Mouse (Mus musculus): ENCODE data around the gene Gm11639. TPM values are rescaled to one million over a fixed set of nuclear protein-coding genes. Genes with fewer than 3 reads are reported as not detected.

Gm11639 gene
- polyA plus RNA-seq, 1 experiment from 2014 or later, result not detected

DNA sequence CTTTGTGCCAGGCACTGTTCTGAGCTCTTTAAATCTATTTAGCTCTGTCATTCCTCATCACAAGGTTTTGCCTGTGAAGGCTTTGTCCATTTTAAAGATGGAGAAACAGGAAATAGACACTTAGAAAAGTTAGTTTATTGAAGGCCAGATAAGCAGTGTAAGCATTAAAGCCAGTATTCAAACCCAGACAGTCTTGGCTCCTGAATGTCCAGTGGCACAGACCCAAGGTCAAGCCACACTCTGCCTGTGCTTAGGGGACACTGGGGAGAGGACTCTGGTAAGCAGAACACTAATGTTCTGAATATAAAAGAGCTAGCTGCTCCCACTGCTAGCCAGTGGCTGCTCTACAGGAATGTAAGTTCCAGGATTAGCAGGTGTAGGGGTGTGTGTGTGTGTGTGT is 21.1 kb upstream of the Gm11639 start:
- H3K9ac ChIP-seq (ENCODE audit: low read length), result no peak overlapping the region
- no peaks in the 10 kb centered on the region for H3K4me1 ChIP-seq (ENCODE audit: control insufficient read depth, insufficient read depth, low read length)
- H3K27ac ChIP-seq (ENCODE audit: low read depth, low read length), result no peak overlapping the region
- no peak overlapping the region for H3K4me2 ChIP-seq (ENCODE audit: low read depth)
- no peaks in the 10 kb centered on the region for H3K9me3 ChIP-seq (ENCODE audit: control insufficient read depth, low read length)
- no peak overlapping the region for H3K4me3 ChIP-seq (ENCODE audit: low read depth, low read length)
- H3K36me3 ChIP-seq (ENCODE audit: control insufficient read depth, insufficient read depth, low read length), result no peaks in the 10 kb centered on the region
- ATAC-seq (ENCODE audit: insufficient read depth, low FRiP score, low TSS enrichment) (no peak), DNase-seq (ENCODE audit: low spot score) (no peak)
- no peaks in the 10 kb centered on the region for H3K27me3 ChIP-seq (ENCODE audit: control insufficient read depth, insufficient read depth, low read length)

DNA sequence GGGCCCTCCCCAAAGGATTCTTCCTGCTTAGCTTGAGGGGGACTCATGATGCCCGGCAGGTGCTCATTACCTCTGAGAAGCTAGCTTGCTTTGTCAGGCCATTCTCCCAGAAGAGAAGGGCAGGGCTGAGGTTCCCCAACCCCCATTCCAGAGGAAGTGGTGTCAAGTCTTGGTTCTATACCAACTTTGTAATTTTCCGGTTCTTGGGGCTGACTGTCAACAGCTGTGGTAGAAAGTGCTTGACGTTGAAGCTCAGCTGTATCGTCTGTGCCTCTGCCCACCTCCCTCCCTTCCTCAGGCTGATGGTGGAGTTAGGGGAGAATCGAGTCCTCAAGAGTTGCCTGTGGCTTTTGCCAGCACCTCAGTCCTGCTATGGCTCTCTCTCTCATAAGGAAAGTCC is 18.1 kb upstream of the Gm11639 start:
- H3K4me2 ChIP-seq (ENCODE audit: low read depth), result no peak overlapping the region
- 75% methylated on average over 5 of the region's 5 CpGs for whole genome bisulfite sequencing
- no peak overlapping the region for H3K27ac ChIP-seq (ENCODE audit: low read depth, low read length)
- H3K27me3 ChIP-seq (ENCODE audit: control insufficient read depth, insufficient read depth, low read length), result no peaks in the 10 kb centered on the region
- ATAC-seq (ENCODE audit: insufficient read depth, low FRiP score, low TSS enrichment) (no peak), DNase-seq (ENCODE audit: low spot score) (no peak)
- H3K4me1 ChIP-seq (ENCODE audit: control insufficient read depth, insufficient read depth, low read length), result no peaks in the 10 kb centered on the region
- no peaks in the 10 kb centered on the region for H3K9me3 ChIP-seq (ENCODE audit: control insufficient read depth, low read length)
- no peak overlapping the region for H3K9ac ChIP-seq (ENCODE audit: low read length)
- H3K4me3 ChIP-seq (ENCODE audit: low read depth, low read length), result no peak overlapping the region
- H3K36me3 ChIP-seq (ENCODE audit: control insufficient read depth, insufficient read depth, low read length), result no peaks in the 10 kb centered on the region

DNA sequence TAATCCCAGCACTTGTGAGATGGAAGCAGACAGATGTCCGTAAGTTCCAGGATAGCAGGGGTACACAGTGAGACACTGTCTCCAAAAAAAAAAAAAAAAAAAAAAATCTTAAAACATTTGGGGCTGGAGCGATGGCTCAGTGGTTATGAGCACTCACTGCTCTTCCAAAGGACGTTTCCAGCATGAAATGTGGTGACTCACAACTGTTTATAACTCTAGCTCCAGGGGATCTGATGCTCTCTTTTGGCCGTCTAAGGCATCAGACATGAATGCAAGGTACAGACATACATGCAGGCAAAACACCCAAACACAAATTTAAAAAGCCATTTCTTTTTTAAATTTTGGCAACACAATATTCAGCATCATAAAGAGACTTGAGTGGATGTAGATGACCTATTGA is 12.1 kb upstream of the Gm11639 start:
- WGBS, result 70% methylated on average over 4 of the region's 4 CpGs
- Histone ChIP-seq H3K27me3 (ENCODE audit: control insufficient read depth, insufficient read depth, low read length) (no peaks in the 10 kb centered on the region), H3K27ac (ENCODE audit: low read depth, low read length) (no peak overlapping the region), H3K36me3 (ENCODE audit: control insufficient read depth, insufficient read depth, low read length) (no peaks in the 10 kb centered on the region), H3K4me3 (ENCODE audit: low read depth, low read length) (no peak overlapping the region), H3K4me1 (ENCODE audit: control insufficient read depth, insufficient read depth, low read length) (no peaks in the 10 kb centered on the region), H3K9me3 (ENCODE audit: control insufficient read depth, low read length) (no peaks in the 10 kb centered on the region), H3K4me2 (ENCODE audit: low read depth) (no peak overlapping the region), H3K9ac (ENCODE audit: low read length) (no peak overlapping the region)
- DNase-seq (ENCODE audit: low spot score) (no peak), ATAC-seq (ENCODE audit: insufficient read depth, low FRiP score, low TSS enrichment) (no peak)

DNA sequence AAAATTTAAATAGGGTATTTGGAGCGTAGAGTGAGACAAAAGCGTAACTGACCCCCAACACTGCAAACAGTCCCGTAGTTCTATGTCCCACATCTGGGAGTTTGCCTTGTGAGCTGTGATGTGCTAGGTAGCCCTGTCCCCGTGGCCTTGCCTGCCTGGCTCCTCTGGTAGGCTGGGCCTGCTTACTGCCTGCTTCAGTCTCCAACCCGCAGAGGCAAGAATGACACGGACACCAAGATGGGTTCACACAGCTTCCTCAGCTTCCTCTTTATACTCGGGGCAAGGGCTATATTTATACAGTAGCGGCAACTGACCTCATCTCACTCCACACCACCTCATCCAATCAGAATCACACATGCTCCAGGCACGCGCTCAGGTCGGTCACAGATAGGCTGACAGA is 10.7 kb upstream of the Gm11639 start:
- no peak for ATAC-seq (ENCODE audit: insufficient read depth, low FRiP score, low TSS enrichment)
- WGBS, result 93% methylated on average over 11 of the region's 11 CpGs
- no peak overlapping the region for H3K4me2 ChIP-seq (ENCODE audit: low read depth)

DNA sequence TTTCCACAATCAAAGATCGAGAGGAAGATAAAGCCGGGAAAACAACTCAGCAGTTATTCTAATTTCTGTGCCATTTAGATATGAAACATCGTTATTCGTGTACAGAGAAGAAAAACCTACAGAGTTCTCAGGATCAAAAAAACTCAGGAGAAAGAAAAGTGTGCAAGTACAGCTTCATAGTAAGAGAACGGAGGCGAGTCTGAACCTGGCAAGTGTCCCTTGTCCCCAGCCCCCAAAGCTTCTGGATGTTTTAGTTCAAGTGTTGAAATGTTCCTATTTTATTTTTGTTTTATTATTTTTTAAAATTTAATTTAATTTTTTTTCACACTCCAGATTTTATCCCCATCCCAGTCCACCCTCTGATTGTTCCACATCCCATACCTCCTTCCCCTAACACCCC is 7.7 kb downstream of the Gm11639 start:
- ATAC-seq (ENCODE audit: insufficient read depth, low FRiP score, low TSS enrichment) (no peak), DNase-seq (ENCODE audit: low spot score) (no peak)
- Histone ChIP-seq H3K9ac (ENCODE audit: low read length) (no peak overlapping the region), H3K9me3 (ENCODE audit: control insufficient read depth, low read length) (no peaks in the 10 kb centered on the region), H3K4me2 (ENCODE audit: low read depth) (no peak overlapping the region), H3K27me3 (ENCODE audit: control insufficient read depth, insufficient read depth, low read length) (no peaks in the 10 kb centered on the region), H3K36me3 (ENCODE audit: control insufficient read depth, insufficient read depth, low read length) (no peaks in the 10 kb centered on the region), H3K4me1 (ENCODE audit: control insufficient read depth, insufficient read depth, low read length) (no peaks in the 10 kb centered on the region), H3K4me3 (ENCODE audit: low read depth, low read length) (no peak overlapping the region), H3K27ac (ENCODE audit: low read depth, low read length) (no peak overlapping the region)
- WGBS, result 88% methylated on average over 6 of the region's 6 CpGs

More for the DNA sequence above, 10.7 kb upstream of the Gm11639 start:
- H3K4me1 ChIP-seq (ENCODE audit: control insufficient read depth, insufficient read depth, low read length), result no peaks in the 10 kb centered on the region
- H3K27ac ChIP-seq (ENCODE audit: low read depth, low read length), result no peak overlapping the region
- no peaks in the 10 kb centered on the region for H3K36me3 ChIP-seq (ENCODE audit: control insufficient read depth, insufficient read depth, low read length)
- no peak overlapping the region for H3K4me3 ChIP-seq (ENCODE audit: low read depth, low read length)
- H3K9me3 ChIP-seq (ENCODE audit: control insufficient read depth, low read length), result no peaks in the 10 kb centered on the region
- no peaks in the 10 kb centered on the region for H3K27me3 ChIP-seq (ENCODE audit: control insufficient read depth, insufficient read depth, low read length)
- no peak for DNase-seq (ENCODE audit: low spot score)
- no peak overlapping the region for H3K9ac ChIP-seq (ENCODE audit: low read length)

DNA sequence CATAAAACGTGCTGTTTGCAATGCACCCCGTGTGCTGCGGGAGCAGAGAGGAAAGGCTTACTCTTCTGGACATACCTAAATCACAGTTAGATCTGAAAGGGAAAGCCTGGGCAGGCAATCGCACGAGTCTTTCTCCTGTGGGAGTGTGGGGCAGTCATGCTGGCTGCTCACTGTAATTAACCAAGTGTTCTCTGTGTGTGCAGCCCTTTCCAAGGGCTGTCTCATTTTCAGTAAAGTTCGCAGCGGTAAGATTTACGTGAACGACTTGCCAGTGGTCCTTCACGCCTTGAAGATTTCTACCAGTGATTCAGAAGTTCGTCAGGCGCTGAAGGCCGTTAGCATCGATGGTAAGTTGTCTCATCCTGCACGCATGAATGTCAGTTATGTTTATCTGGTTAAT is 18.6 kb downstream of the Gm11639 start:
- no peak overlapping the region for H3K4me3 ChIP-seq (ENCODE audit: low read depth, low read length)
- H3K27ac ChIP-seq (ENCODE audit: low read depth, low read length), result no peak overlapping the region
- no peak overlapping the region for H3K4me2 ChIP-seq (ENCODE audit: low read depth)
- DNase-seq (ENCODE audit: low spot score) (no peak), ATAC-seq (ENCODE audit: insufficient read depth, low FRiP score, low TSS enrichment) (no peak)
- no peaks in the 10 kb centered on the region for H3K36me3 ChIP-seq (ENCODE audit: control insufficient read depth, insufficient read depth, low read length)
- H3K27me3 ChIP-seq (ENCODE audit: control insufficient read depth, insufficient read depth, low read length), result no peaks in the 10 kb centered on the region
- H3K9me3 ChIP-seq (ENCODE audit: control insufficient read depth, low read length), result no peaks in the 10 kb centered on the region
- no peak overlapping the region for H3K9ac ChIP-seq (ENCODE audit: low read length)
- 66% methylated on average over 15 of the region's 15 CpGs for WGBS
- H3K4me1 ChIP-seq (ENCODE audit: control insufficient read depth, insufficient read depth, low read length), result no peaks in the 10 kb centered on the region

DNA sequence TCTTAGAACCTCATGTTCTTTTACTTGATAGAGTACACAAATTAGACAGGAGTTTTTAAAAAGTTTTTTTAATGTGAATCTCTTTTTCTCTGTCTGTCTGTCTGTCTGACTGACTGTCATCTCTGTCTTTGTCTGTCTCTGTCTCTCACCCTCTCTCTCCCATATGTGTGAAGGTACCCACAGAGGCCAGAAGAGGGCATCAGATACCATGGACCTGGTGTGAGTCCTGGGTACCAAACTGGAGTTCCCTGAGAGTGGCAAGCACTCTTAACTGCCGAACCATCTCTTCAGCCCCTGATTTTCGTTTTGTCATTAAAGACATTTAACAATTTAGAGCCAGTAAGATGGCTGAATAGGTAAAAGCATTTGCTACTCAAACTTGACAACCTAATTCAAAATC is 21.6 kb downstream of the Gm11639 start:
- DNase-seq (ENCODE audit: low spot score) (no peak), ATAC-seq (ENCODE audit: insufficient read depth, low FRiP score, low TSS enrichment) (no peak)
- Histone ChIP-seq H3K4me1 (ENCODE audit: control insufficient read depth, insufficient read depth, low read length) (no peaks in the 10 kb centered on the region), H3K27me3 (ENCODE audit: control insufficient read depth, insufficient read depth, low read length) (no peaks in the 10 kb centered on the region), H3K27ac (ENCODE audit: low read depth, low read length) (no peak overlapping the region), H3K9ac (ENCODE audit: low read length) (no peak overlapping the region), H3K36me3 (ENCODE audit: control insufficient read depth, insufficient read depth, low read length) (no peaks in the 10 kb centered on the region), H3K4me2 (ENCODE audit: low read depth) (no peak overlapping the region), H3K9me3 (ENCODE audit: control insufficient read depth, low read length) (no peaks in the 10 kb centered on the region), H3K4me3 (ENCODE audit: low read depth, low read length) (no peak overlapping the region)
- 63% methylated on average over 2 of the region's 2 CpGs for WGBS

DNA sequence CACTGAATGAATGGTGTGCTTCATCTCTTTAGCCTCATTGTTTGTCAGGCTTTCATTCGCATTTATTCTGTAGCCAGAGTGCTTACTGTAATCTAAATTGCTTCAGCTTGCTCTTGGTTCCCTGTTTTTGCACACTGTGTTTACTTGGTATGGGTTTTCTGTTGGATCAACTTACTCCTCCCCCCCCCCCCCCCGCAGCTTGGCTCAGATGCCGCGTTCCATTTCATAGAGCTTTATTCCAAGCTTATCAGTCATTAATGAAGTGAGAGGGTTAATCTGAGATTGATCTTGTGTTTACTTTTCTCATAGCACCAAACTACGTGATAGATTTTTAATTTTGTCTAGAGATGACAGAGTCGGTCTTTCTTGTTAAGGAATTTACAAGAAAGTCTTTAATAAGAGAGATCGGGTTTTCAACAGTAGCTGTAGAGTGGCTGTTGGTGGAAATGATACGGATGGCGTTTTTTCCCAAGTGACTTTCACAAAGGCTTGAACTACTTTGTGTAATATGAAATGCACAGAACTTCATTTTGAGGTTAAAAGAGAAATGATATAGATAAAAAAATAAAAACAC is 59.6 kb downstream of the Gm11639 start:
- no peak for ATAC-seq (ENCODE audit: insufficient read depth, low FRiP score, low TSS enrichment)
- Histone ChIP-seq H3K4me1 (ENCODE audit: control insufficient read depth, insufficient read depth, low read length) (no peaks in the 10 kb centered on the region), H3K4me3 (ENCODE audit: low read depth, low read length) (no peak overlapping the region), H3K9me3 (ENCODE audit: control insufficient read depth, low read length) (no peaks in the 10 kb centered on the region), H3K4me2 (ENCODE audit: low read depth) (no peak overlapping the region), H3K27me3 (ENCODE audit: control insufficient read depth, insufficient read depth, low read length) (no peaks in the 10 kb centered on the region), H3K36me3 (ENCODE audit: control insufficient read depth, insufficient read depth, low read length) (no peaks in the 10 kb centered on the region), H3K9ac (ENCODE audit: low read length) (no peak overlapping the region), H3K27ac (ENCODE audit: low read depth, low read length) (no peak overlapping the region)
- WGBS, result 89% methylated on average over 9 of the region's 9 CpGs
- no peak for DNase-seq (ENCODE audit: low spot score)

DNA sequence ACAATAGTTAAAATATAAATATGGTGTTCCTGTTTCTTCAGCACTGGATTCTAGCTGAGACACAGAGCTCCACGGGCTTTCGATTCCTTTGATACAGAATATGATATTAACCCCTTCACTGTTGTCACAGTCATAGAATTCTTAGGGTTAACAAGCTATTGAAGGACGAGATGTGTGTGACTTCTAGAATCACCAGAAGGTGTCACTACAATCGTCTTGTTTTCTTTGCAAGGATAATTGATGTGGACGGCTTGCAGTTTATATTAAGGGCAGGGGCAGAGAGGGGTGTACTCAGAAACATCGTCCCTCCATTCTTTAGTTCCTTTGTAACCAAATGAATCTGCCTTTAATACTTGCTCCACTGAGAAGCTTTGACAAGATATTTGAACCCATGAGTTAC is 80.3 kb downstream of the Gm11639 start:
- WGBS, result 57% methylated on average over 6 of the region's 6 CpGs
- no peaks in the 10 kb centered on the region for H3K36me3 ChIP-seq (ENCODE audit: control insufficient read depth, insufficient read depth, low read length)
- no peak overlapping the region for H3K4me2 ChIP-seq (ENCODE audit: low read depth)
- no peak for ATAC-seq (ENCODE audit: insufficient read depth, low FRiP score, low TSS enrichment)
- no peak overlapping the region for H3K9ac ChIP-seq (ENCODE audit: low read length)
- H3K4me1 ChIP-seq (ENCODE audit: control insufficient read depth, insufficient read depth, low read length), result no peaks in the 10 kb centered on the region
- no peaks in the 10 kb centered on the region for H3K27me3 ChIP-seq (ENCODE audit: control insufficient read depth, insufficient read depth, low read length)
- no peak overlapping the region for H3K4me3 ChIP-seq (ENCODE audit: low read depth, low read length)
- no peak overlapping the region for H3K27ac ChIP-seq (ENCODE audit: low read depth, low read length)
- H3K9me3 ChIP-seq (ENCODE audit: control insufficient read depth, low read length), result no peaks in the 10 kb centered on the region
- DNase-seq (ENCODE audit: low spot score), result no peak

All from neural tube, embryonic 11.5 days (tissue).